Mouse (Mus musculus) right cerebral cortex, adult 2 months (tissue): Measurements from ENCODE around the gene Trim2.

Experiments
- DNase-seq, 2 experiments: peaks; one replicate each; pipeline ENCODE4 v3.0.0; 2021 to 2022; ENCODE audit warnings: low spot score in 2 of 2

The Trim2 gene

GRCm38 (mm10) chr3:84136509-84136908 lies 170.2 kb downstream of the Trim2 start:
- no peak for DNase-seq

- no peak for DNase-seq
Measured at GRCm38 (mm10) chr3:84135933-84136332, 170.7 kb downstream of the Trim2 start.

- DNase-seq: no peak
Measured at GRCm38 (mm10) chr3:84135387-84135786, 171.3 kb downstream of the Trim2 start.

- DNase-seq: no peak
Measured at GRCm38 (mm10) chr3:84131369-84131768, 175.3 kb downstream of the Trim2 start.

GRCm38 (mm10) chr3:84130776-84131175 lies 175.9 kb downstream of the Trim2 start:
- DNase-seq: no peak

- no peak for DNase-seq
Measured at GRCm38 (mm10) chr3:84128871-84129870, 177.5 kb downstream of the Trim2 start.

GRCm38 (mm10) chr3:84127431-84127830 lies 179.2 kb downstream of the Trim2 start:
- no peak for DNase-seq

GRCm38 (mm10) chr3:84126721-84127120 lies 180.0 kb downstream of the Trim2 start:
- DNase-seq: no peak

- no peak for DNase-seq
Measured at GRCm38 (mm10) chr3:84125704-84126289, 180.9 kb downstream of the Trim2 start.

- peak; percentile 37 for DNase-seq
Measured at GRCm38 (mm10) chr3:84123461-84123860, 183.2 kb downstream of the Trim2 start.

- no peak for DNase-seq
Measured at GRCm38 (mm10) chr3:84118718-84119117, 188.0 kb downstream of the Trim2 start.

GRCm38 (mm10) chr3:84118178-84118577 lies 188.5 kb downstream of the Trim2 start:
- DNase-seq: no peak
